Mouse (Mus musculus) embryonic fibroblast, embryonic 13.5 days (primary cell): ENCODE measurements around the gene Gpr19. TPM values are rescaled to one million over a fixed set of nuclear protein-coding genes. Genes with fewer than 3 reads are reported as not detected.

Experiments
- H3K27ac ChIP-seq: 2 replicates; pipeline ENCODE4 v1.5.1; 2012; ENCODE audit warnings: low read length, control low read depth, inconsistent platforms; ENCODE audit not compliant: insufficient read depth
- H3K4me1 ChIP-seq: 2 replicates; pipeline ENCODE4 v1.6.1; 2011; ENCODE audit warnings: low read length; ENCODE audit not compliant: control insufficient read depth, insufficient read depth
- H3K4me3 ChIP-seq: 2 replicates; pipeline ENCODE4 v1.5.1; 2011; ENCODE audit warnings: mild to moderate bottlenecking, control low read depth, low read length; ENCODE audit not compliant: insufficient read depth
- CTCF ChIP-seq: IDR thresholded peaks from 2 replicates; pipeline ENCODE4 v1.5.1; 2011; ENCODE audit warnings: mild to moderate bottlenecking, control low read depth, low read length, moderate library complexity, borderline replicate concordance; ENCODE audit not compliant: insufficient read depth
- POLR2A ChIP-seq: IDR thresholded peaks from 2 replicates; pipeline ENCODE4 v1.6.1; 2011; ENCODE audit warnings: low read depth, mild to moderate bottlenecking, control low read depth, low read length, moderate library complexity
- polyA plus RNA-seq: library from polyadenylated mRNA; stranded (reverse); fragments of >200 nt; gene quantifications from 2 replicates; pipeline ENCODE4 v1.2.4, GENCODE M21; 2011; ENCODE audit warnings: low read depth; ENCODE audit not compliant: missing spikeins, insufficient read length

Gene Gpr19
- polyA plus RNA-seq, 1 experiment, result 6.6 TPM

DNA sequence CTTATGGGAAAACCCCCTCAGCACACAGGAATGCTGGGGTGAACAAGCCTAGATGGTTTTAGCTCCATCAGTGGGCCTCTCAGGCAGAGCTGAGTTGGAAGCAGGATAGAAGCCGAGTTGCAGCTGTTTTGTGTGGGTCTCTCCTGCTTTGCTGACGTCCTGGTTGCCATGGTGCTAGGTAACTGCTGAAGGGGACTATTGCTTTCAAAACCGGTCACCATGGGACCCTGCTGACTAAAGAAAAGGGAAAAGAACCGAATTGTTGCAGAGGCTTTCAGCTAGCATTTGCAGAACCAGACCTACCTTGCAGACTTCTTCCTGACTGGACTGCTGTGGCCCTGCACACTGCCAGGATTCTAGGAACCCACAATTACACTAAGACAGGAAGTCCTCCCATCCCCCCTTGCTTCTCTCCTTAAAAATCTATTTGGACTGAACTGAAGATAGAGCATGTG lies 9.8 kb downstream of the Gpr19 start:
- no peaks in the 10 kb centered on the region for H3K4me1 ChIP-seq
- TF ChIP-seq CTCF (no peak), POLR2A (no peak)
- H3K4me3 ChIP-seq, result no peak overlapping the region
- no peak overlapping the region for H3K27ac ChIP-seq

DNA sequence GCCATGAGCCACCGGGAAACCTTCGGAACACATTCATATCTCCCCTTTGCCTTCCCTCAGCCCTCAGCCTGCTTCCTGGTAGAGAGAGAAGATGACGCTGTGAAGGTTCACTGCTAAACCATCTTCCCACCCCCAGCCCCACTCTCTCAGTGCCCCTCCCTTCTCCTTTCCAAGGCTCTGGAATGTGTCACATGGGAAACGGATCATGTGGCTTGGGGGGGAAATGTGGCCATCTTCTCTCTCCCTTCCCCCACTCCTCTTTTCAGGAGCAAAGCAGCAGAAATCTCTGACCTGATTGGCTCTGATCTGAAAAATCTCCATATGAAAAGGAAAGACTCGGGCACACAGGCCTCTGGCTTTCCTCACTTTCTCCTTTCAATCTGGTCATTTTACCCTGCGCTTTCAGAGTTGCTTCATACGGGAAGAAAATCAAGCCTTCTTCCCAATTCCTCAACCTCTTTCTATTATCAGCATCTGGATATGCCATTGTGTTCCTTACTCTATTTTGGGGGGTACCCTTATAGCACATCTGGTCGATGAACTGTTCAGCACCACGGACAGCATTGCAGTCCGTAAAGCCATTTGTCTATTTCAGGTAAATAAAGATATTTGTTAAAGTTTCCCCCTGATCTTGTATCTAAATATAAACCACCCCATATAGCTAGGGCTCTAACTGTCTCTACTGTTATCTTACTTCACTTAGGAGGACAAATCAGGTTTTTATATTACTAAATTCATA lies 10.5 kb downstream of the Gpr19 start:
- Histone ChIP-seq H3K27ac (no peak overlapping the region), H3K4me1 (no peaks in the 10 kb centered on the region), H3K4me3 (no peak overlapping the region)
- TF ChIP-seq CTCF (no peak), POLR2A (no peak)

DNA sequence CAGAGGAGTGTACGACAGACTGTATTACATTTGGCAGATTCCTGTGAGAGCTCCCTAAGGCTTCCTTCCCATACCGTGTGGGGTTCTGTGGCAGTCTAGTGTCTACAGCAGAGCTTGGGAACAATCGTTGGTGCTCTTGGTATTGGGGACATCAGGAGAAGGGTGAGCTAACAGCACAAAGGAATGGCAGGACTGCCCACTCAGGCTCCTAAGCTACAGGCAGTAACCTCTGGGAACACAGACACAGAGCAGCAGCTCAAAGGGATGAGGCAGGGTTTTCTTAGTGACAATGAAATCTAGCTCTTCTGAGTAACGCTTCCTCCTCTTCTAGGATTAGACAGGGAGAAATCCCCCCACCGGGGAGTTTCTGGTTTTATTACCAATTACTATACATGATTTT lies 11.4 kb downstream of the Gpr19 start:
- no peak overlapping the region for H3K27ac ChIP-seq
- no peaks in the 10 kb centered on the region for H3K4me1 ChIP-seq
- no peak for TF ChIP-seq CTCF
- no peak for TF ChIP-seq POLR2A
- H3K4me3 ChIP-seq, result no peak overlapping the region

DNA sequence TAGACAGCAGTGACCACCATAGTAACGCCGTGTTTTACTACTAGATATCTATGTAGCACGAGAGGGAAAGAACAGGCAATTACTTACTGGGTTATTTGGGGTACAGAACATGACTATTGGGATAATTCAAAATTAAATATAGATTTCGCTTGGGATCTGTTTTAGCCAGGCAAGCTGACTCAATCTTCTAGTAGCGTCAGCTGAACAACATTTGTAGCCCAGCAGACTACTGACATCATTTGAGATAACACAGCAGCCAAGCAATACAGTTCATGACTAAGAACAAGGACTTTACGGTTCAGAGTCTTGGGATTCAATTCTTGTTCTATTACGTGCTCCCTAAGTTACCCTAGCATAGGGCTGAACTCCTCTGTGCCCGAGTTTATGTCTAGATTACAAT lies 11.9 kb downstream of the Gpr19 start:
- Histone ChIP-seq H3K27ac (no peak overlapping the region), H3K4me1 (no peaks in the 10 kb centered on the region), H3K4me3 (no peak overlapping the region)
- no peak for TF ChIP-seq POLR2A

DNA sequence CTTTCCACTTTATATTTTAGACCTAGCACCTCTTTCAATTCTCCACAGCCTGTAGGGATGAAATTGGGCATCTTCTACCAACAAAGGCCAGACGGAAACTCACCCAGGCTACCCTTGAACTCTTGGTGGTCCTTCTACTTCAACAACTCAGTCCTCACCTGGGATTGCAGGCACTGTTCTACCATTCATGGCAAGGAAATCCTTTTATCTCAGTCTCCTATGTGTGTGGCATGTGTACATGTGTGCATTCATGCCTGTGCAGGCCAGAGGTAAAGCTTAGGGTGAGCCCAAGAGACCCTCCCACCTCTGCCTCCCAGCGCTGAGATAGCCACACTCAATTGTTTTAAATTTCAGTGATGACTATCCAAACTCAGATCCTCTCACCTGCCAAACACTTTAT lies 12.9 kb downstream of the Gpr19 start:
- Histone ChIP-seq H3K4me3 (no peak overlapping the region), H3K4me1 (no peaks in the 10 kb centered on the region), H3K27ac (no peak overlapping the region)
- TF ChIP-seq POLR2A (no peak), CTCF (no peak)

DNA sequence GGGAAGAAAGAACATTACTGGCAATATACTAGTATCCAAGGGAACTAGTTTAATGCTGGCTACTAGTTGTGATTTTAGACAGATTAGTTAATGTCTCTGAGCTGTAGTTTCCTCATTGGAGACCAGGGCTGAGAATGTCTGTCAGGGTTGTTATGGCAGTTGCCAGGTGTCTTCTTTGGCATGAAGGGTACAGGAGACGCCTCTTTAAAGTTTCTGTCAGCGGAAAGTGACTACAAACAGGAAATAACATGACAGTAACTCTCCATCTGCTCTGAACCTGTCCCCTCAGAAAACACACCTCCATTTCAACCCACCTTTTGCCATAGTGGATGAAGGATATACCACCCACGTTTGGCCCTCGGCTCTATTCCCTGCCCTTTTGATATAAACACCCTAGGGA lies 14.7 kb downstream of the Gpr19 start:
- no peak overlapping the region for H3K4me3 ChIP-seq
- TF ChIP-seq CTCF (no peak), POLR2A (no peak)
- H3K27ac ChIP-seq, result no peak overlapping the region
- H3K4me1 ChIP-seq, result no peaks in the 10 kb centered on the region

DNA sequence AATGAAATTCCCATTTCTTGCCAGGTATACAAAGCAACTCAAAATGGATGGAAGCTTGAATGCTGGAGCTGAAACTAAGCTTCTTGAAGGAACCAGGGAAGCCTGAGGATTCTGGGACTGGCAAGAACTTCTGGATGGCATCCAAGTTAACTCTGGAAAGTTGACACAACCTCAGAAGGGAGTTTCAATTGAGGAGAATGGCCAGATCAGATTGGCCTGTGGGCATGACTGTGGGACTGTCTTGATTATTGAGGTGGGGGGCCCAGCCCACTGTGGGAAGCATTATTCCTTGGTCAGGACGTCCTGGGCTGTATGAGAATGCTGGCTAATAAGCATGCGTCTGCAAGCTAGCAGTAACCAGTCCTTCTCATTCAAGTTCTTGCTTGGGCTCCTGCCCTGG lies 18.3 kb downstream of the Gpr19 start:
- Histone ChIP-seq H3K27ac (no peak overlapping the region), H3K4me3 (no peak overlapping the region), H3K4me1 (no peaks in the 10 kb centered on the region)
- TF ChIP-seq POLR2A (no peak), CTCF (no peak)

DNA sequence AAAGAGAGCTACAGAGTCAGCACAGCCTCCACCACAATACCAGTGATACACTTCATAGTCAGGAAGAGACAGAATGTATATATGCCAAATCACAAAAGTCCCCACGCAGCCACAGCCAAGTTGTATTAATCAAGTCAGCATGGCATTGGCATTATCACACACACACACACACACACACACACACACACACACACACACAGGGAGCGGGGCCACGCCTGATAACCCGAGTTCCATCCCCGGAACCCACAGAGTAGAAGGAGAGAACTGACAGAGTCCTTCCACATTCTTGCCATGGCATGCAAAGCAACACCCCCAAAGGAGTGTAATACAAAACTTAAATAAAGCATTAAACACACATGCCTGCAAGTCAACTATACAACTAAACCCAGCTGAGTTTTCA lies 18.8 kb downstream of the Gpr19 start:
- Histone ChIP-seq H3K27ac (no peak overlapping the region), H3K4me1 (no peaks in the 10 kb centered on the region), H3K4me3 (no peak overlapping the region)
- no peak for TF ChIP-seq CTCF
- TF ChIP-seq POLR2A, result no peak

DNA sequence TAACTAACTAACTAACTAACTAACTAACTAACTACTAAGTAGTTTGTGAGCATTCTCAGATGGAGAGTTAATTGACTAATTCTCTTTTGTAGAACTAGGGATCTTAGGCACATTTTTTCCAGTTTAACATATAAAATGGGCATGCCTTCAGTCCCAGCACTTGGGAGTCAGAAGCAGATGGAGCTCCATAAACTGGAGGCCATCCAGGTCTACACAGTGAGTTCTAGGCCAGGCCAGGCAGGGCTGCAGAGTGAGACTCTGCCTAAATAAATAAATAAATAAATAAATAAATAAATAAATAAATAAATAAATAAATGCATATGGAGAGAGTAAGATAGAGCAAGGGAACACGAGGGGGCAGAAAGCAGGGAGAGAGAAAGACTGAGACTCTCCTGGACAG lies 20.5 kb downstream of the Gpr19 start:
- Histone ChIP-seq H3K4me3 (no peak overlapping the region), H3K27ac (no peak overlapping the region), H3K4me1 (no peaks in the 10 kb centered on the region)
- TF ChIP-seq CTCF, result no peak
- TF ChIP-seq POLR2A, result no peak

DNA sequence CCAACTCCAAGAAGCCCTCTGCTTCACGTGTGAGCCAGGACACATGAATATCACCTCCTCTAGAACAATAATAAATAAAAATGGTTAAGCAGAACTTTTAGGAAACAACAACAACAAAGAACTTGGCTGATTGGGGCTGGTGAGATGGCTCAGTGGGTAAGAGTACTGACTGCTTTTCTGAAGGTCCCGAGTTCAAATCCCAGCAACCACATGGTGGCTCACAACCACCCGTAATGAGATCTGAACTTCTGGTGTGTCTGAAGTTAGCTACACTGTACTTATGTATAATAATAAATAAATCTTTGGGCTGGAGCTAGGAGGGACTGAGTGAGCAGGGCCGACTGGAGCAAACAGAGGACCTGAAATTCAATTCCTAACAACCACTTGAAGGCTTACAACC lies 21.1 kb downstream of the Gpr19 start:
- Histone ChIP-seq H3K4me3 (no peak overlapping the region), H3K27ac (no peak overlapping the region), H3K4me1 (no peaks in the 10 kb centered on the region)
- TF ChIP-seq CTCF (no peak), POLR2A (no peak)
